Mouse (Mus musculus) gastrocnemius, postnatal 25 days (tissue): ENCODE measurements around the gene Ank2. TPM values are rescaled to one million over a fixed set of nuclear protein-coding genes. Genes with fewer than 3 reads are reported as not detected.
"Not testable (repeated sequence)": the region's sequence is repeated elsewhere in the genome, so short reads cannot be mapped to it uniquely, and the experiment has no call there.

ENCODE experiments used
- DNase-seq: peaks from one replicate; pipeline ENCODE4 v3.0.0; 2022
- total RNA-seq, 2 experiments: library from RNA; stranded (reverse); gene quantifications; 1 replicate in 1 of 2; 2 replicates in 1 of 2; pipeline ENCODE4 v1.2.3; 2021

Ank2 gene
- total RNA-seq, 2 experiments from 2014 or later, result 93.4 to 95.2 TPM

GRCm38 (mm10) chr3:127481658-127482057 lies 17.5 kb downstream of the Ank2 start:
- DNase-seq, result no peak

GRCm38 (mm10) chr3:127480369-127480768 lies 18.8 kb downstream of the Ank2 start:
- not testable (repeated sequence) for DNase-seq

GRCm38 (mm10) chr3:127474115-127474514 lies 25.0 kb downstream of the Ank2 start:
- DNase-seq, result no peak

- DNase-seq, result no peak
These were observed 29.9 kb downstream of the Ank2 start for GRCm38 (mm10) chr3:127469164-127469752.

GRCm38 (mm10) chr3:127468569-127468968 lies 30.6 kb downstream of the Ank2 start:
- no peak for DNase-seq

- DNase-seq, result no peak
These were observed 35.2 kb downstream of the Ank2 start for GRCm38 (mm10) chr3:127463816-127464480.

GRCm38 (mm10) chr3:127463165-127463564 lies 36.0 kb downstream of the Ank2 start:
- no peak for DNase-seq

GRCm38 (mm10) chr3:127462413-127462812 lies 36.7 kb downstream of the Ank2 start:
- DNase-seq, result no peak

- no peak for DNase-seq
These were observed 38.2 kb downstream of the Ank2 start for GRCm38 (mm10) chr3:127460891-127461437.

- no peak for DNase-seq
These were observed 39.3 kb downstream of the Ank2 start for GRCm38 (mm10) chr3:127459858-127460257.

- no peak for DNase-seq
These were observed 40.2 kb downstream of the Ank2 start for GRCm38 (mm10) chr3:127458925-127459324.

- DNase-seq, result no peak
These were observed 40.7 kb downstream of the Ank2 start for GRCm38 (mm10) chr3:127458420-127458798.

GRCm38 (mm10) chr3:127457761-127458419 lies 41.3 kb downstream of the Ank2 start:
- no peak for DNase-seq

GRCm38 (mm10) chr3:127453738-127454137 lies 45.4 kb downstream of the Ank2 start:
- no peak for DNase-seq

GRCm38 (mm10) chr3:127453254-127453653 lies 45.9 kb downstream of the Ank2 start:
- no peak for DNase-seq

- DNase-seq, result no peak
These were observed 46.9 kb downstream of the Ank2 start for GRCm38 (mm10) chr3:127452233-127452632.

GRCm38 (mm10) chr3:127451741-127452140 lies 47.4 kb downstream of the Ank2 start:
- no peak for DNase-seq

- no peak for DNase-seq
These were observed 48.1 kb downstream of the Ank2 start for GRCm38 (mm10) chr3:127451070-127451469.

- peak; percentile 37 for DNase-seq
These were observed 53.0 kb downstream of the Ank2 start for GRCm38 (mm10) chr3:127446173-127446572.

GRCm38 (mm10) chr3:127433291-127433690 lies 65.9 kb downstream of the Ank2 start:
- no peak for DNase-seq

- no peak for DNase-seq
These were observed 69.3 kb downstream of the Ank2 start for GRCm38 (mm10) chr3:127429866-127430265.

- no peak for DNase-seq
These were observed 70.6 kb downstream of the Ank2 start for GRCm38 (mm10) chr3:127428527-127428926.

- no peak for DNase-seq
These were observed 82.2 kb downstream of the Ank2 start for GRCm38 (mm10) chr3:127416950-127417349.
